Mouse (Mus musculus): ENCODE measurements around the gene Cmah. TPM values are rescaled to one million over a fixed set of nuclear protein-coding genes. Genes with fewer than 3 reads are reported as not detected.
"Not testable (repeated sequence)": the region's sequence is repeated elsewhere in the genome, so short reads cannot be mapped to it uniquely, and the experiment has no call there.

Cmah gene
- total RNA-seq, 1 experiment from 2014 or later: 208 TPM

GRCm38 (mm10) chr13:24338343-24338861, 11.2 kb downstream of the Cmah start:
- peak; percentile 72 for ATAC-seq (ENCODE audit: extremely low read depth, insufficient number of reproducible peaks, low FRiP score, poor library complexity, severe bottlenecking)

- ATAC-seq (ENCODE audit: extremely low read depth, insufficient number of reproducible peaks, low FRiP score, poor library complexity, severe bottlenecking): no peak
Observed at GRCm38 (mm10) chr13:24339907-24340306, 12.7 kb downstream of the Cmah start.

GRCm38 (mm10) chr13:24340462-24340861, 13.3 kb downstream of the Cmah start:
- no peak for ATAC-seq (ENCODE audit: extremely low read depth, insufficient number of reproducible peaks, low FRiP score, poor library complexity, severe bottlenecking)

GRCm38 (mm10) chr13:24342091-24342490, 14.9 kb downstream of the Cmah start:
- ATAC-seq (ENCODE audit: extremely low read depth, insufficient number of reproducible peaks, low FRiP score, poor library complexity, severe bottlenecking): no peak

GRCm38 (mm10) chr13:24353004-24353403, 25.8 kb downstream of the Cmah start:
- ATAC-seq (ENCODE audit: extremely low read depth, insufficient number of reproducible peaks, low FRiP score, poor library complexity, severe bottlenecking): no peak

- no peak for ATAC-seq (ENCODE audit: extremely low read depth, insufficient number of reproducible peaks, low FRiP score, poor library complexity, severe bottlenecking)
Observed at GRCm38 (mm10) chr13:24354751-24355150, 27.5 kb downstream of the Cmah start.

GRCm38 (mm10) chr13:24359181-24359580, 32.0 kb downstream of the Cmah start:
- ATAC-seq (ENCODE audit: extremely low read depth, insufficient number of reproducible peaks, low FRiP score, poor library complexity, severe bottlenecking): no peak

GRCm38 (mm10) chr13:24365191-24365590, 38.0 kb downstream of the Cmah start:
- no peak for ATAC-seq (ENCODE audit: extremely low read depth, insufficient number of reproducible peaks, low FRiP score, poor library complexity, severe bottlenecking)

- no peak for ATAC-seq (ENCODE audit: extremely low read depth, insufficient number of reproducible peaks, low FRiP score, poor library complexity, severe bottlenecking)
Observed at GRCm38 (mm10) chr13:24372893-24373599, 45.8 kb downstream of the Cmah start.

GRCm38 (mm10) chr13:24374606-24375005, 47.4 kb downstream of the Cmah start:
- ATAC-seq (ENCODE audit: extremely low read depth, insufficient number of reproducible peaks, low FRiP score, poor library complexity, severe bottlenecking): 0 out of 2 replicates have a peak, but pooled peaks have one; percentile 2

GRCm38 (mm10) chr13:24375320-24376203, 48.4 kb downstream of the Cmah start:
- ATAC-seq (ENCODE audit: extremely low read depth, insufficient number of reproducible peaks, low FRiP score, poor library complexity, severe bottlenecking): no peak

GRCm38 (mm10) chr13:24380713-24381112, 53.5 kb downstream of the Cmah start:
- no peak for ATAC-seq (ENCODE audit: extremely low read depth, insufficient number of reproducible peaks, low FRiP score, poor library complexity, severe bottlenecking)

- ATAC-seq (ENCODE audit: extremely low read depth, insufficient number of reproducible peaks, low FRiP score, poor library complexity, severe bottlenecking): no peak
Observed at GRCm38 (mm10) chr13:24383885-24384284, 56.7 kb downstream of the Cmah start.

GRCm38 (mm10) chr13:24391892-24392291, 64.7 kb downstream of the Cmah start:
- no peak for ATAC-seq (ENCODE audit: extremely low read depth, insufficient number of reproducible peaks, low FRiP score, poor library complexity, severe bottlenecking)

- no peak for ATAC-seq (ENCODE audit: extremely low read depth, insufficient number of reproducible peaks, low FRiP score, poor library complexity, severe bottlenecking)
Observed at GRCm38 (mm10) chr13:24392655-24393054, 65.5 kb downstream of the Cmah start.

GRCm38 (mm10) chr13:24393055-24393454, 65.9 kb downstream of the Cmah start:
- ATAC-seq (ENCODE audit: extremely low read depth, insufficient number of reproducible peaks, low FRiP score, poor library complexity, severe bottlenecking): peak; percentile 66

- no peak for ATAC-seq (ENCODE audit: extremely low read depth, insufficient number of reproducible peaks, low FRiP score, poor library complexity, severe bottlenecking)
Observed at GRCm38 (mm10) chr13:24395815-24396214, 68.6 kb downstream of the Cmah start.

GRCm38 (mm10) chr13:24397181-24397580, 70.0 kb downstream of the Cmah start:
- ATAC-seq (ENCODE audit: extremely low read depth, insufficient number of reproducible peaks, low FRiP score, poor library complexity, severe bottlenecking): no peak

- peak; percentile 73 for ATAC-seq (ENCODE audit: extremely low read depth, insufficient number of reproducible peaks, low FRiP score, poor library complexity, severe bottlenecking)
Observed at GRCm38 (mm10) chr13:24398488-24398887, 71.3 kb downstream of the Cmah start.

GRCm38 (mm10) chr13:24401821-24402220, 74.6 kb downstream of the Cmah start:
- not testable (repeated sequence) for ATAC-seq (ENCODE audit: extremely low read depth, insufficient number of reproducible peaks, low FRiP score, poor library complexity, severe bottlenecking)

All from neutrophil, adult 5-6 weeks (primary cell).